ENCODE assay signal across 1 mouse cellular context in the genomic region with DNA sequence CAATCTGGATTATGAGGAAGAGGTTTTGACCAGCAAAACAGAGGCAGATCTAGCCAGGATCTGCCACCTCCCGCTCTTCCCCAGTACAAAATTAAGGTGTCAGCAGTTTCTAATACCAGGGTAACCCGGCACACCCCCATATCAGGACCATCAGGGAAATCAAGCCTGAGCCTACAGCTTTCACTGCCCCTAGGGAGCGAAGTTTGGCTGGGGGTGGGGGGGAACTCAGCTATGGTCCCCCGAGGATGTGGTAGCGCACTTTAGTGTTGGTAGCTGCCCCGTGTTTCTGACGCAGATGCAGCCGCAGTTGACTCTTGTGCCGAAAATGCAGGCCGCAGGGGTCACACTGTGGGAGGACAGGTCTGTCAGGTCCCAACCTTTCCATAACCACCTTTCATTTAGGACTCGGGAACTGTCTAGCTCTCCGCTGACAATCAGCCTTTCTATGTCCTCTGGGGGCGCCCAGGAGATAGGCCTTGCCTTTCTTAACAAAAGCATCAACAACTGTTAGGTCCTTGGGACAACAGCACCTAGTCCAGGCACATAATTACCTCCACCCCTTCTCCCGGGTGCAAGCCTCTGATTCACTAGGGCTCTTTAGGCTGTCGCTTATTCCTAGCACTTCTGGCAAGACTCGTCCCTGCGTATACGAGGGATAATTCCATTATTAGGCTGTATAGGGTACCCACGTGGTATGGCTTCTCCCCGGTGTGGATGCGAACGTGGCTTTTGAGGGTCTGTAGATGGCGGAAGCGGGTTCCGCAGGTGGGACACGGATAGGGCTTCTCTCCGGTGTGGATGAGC.
TF ChIP-seq lines count a peak whose summit lies in the region.

No protein-coding gene starts in this region.

TF ChIP-seq in MEL, 35 proteins besides CTCF, POLR2A, EP300 and RAD21:
- TF ChIP-seq MYB (IDR thresholded peaks at IDR 0.05; ENCODE audit: low read depth, low read length) (no peak), MAFK (IDR thresholded peaks at IDR 0.05; ENCODE audit: borderline replicate concordance, low read depth, low read length) (0 out of 2 replicates have a peak, but pooled peaks have one; percentile 10)
TF ChIP-seq in MEL: peak in this region for 1.
